Mouse (Mus musculus) cerebellum, adult 2 months (tissue): Measurements from ENCODE around the gene Caln1. TPM values are rescaled to one million over a fixed set of nuclear protein-coding genes. Genes with fewer than 3 reads are reported as not detected.

Experiments used
- DNase-seq, 2 experiments: peaks; one replicate each; pipeline ENCODE4 v3.0.0; 2021
- H3K27ac ChIP-seq: fragments of 200-500 bp; 2 replicates; pipeline ENCODE4 v1.5.1; 2012; ENCODE audit warnings: low read length, control low read depth, inconsistent platforms; ENCODE audit not compliant: insufficient read depth
- H3K27me3 ChIP-seq: fragments of 200-500 bp; 2 replicates; pipeline ENCODE4 v1.6.1; 2012; ENCODE audit warnings: inconsistent platforms, mild to moderate bottlenecking, low read length, moderate library complexity; ENCODE audit not compliant: control insufficient read depth, insufficient read depth
- H3K4me1 ChIP-seq: fragments of 200-500 bp; 2 replicates; pipeline ENCODE4 v1.6.1; 2011; ENCODE audit warnings: low read length; ENCODE audit not compliant: control insufficient read depth, insufficient read depth
- H3K4me3 ChIP-seq: fragments of 200-500 bp; replicated peaks from 2 replicates; pipeline ENCODE3; 2011; ENCODE audit warnings: mild to moderate bottlenecking, low read depth, low read length, control low read depth; ENCODE audit not compliant: insufficient read depth
- CTCF ChIP-seq: fragments of 200-500 bp; IDR thresholded peaks from 2 replicates; pipeline ENCODE4 v1.5.1; 2011; ENCODE audit warnings: low read depth, mild to moderate bottlenecking, control low read depth, low read length, moderate library complexity, borderline replicate concordance; ENCODE audit not compliant: insufficient read depth
- POLR2A ChIP-seq: fragments of 200-500 bp; IDR thresholded peaks from 2 replicates; pipeline ENCODE4 v1.6.1; 2011; ENCODE audit warnings: low read length, control low read depth, borderline replicate concordance; ENCODE audit not compliant: insufficient read depth
- WGBS: fragments of 180-500 bp; shearing (Covaris S2); methylation state at CpG from one replicate; pipeline ENCODE4 v1.1.7; 2018; 5-methylcytosine and 5-hydroxymethylcytosine counted together
- polyA plus RNA-seq: library from polyadenylated mRNA; depleted of rRNA; stranded (reverse); fragments of >200 nt; gene quantifications from 2 replicates; pipeline ENCODE4 v1.2.3, GENCODE M21; 2012

Caln1 gene
- polyA plus RNA-seq, 1 experiment: 123 TPM

GRCm38 (mm10) chr5:130563146-130563545 is 193.9 kb downstream of the Caln1 start:
- Histone ChIP-seq H3K27me3 (no peaks in the 10 kb centered on the region), H3K4me1 (no peaks in the 10 kb centered on the region), H3K4me3 (no peak overlapping the region), H3K27ac (no peak overlapping the region)
- DNase-seq: no peak
- no peak for TF ChIP-seq CTCF
- no peak for TF ChIP-seq POLR2A
- WGBS: 50% methylated on average over 3 of the region's 3 CpGs

- WGBS: 73% methylated on average over 3 of the region's 3 CpGs
- Histone ChIP-seq H3K27me3 (no peaks in the 10 kb centered on the region), H3K27ac (no peak overlapping the region), H3K4me3 (no peak overlapping the region), H3K4me1 (no peaks in the 10 kb centered on the region)
- TF ChIP-seq POLR2A: no peak
- TF ChIP-seq CTCF: no peak
- DNase-seq: no peak
Measured at GRCm38 (mm10) chr5:130566002-130566401, 196.7 kb downstream of the Caln1 start.

GRCm38 (mm10) chr5:130577581-130577980 is 208.3 kb downstream of the Caln1 start:
- no peak overlapping the region for H3K4me3 ChIP-seq
- 46% methylated on average over 2 of the region's 2 CpGs for WGBS
- H3K27ac ChIP-seq: no peak overlapping the region
- peaks cover 9% of the 10 kb centered on the region; the same call in 1 of the 2 replicates for H3K4me1 ChIP-seq
- peak; percentile 26 to 50 for DNase-seq
- no peaks in the 10 kb centered on the region for H3K27me3 ChIP-seq
- no peak for TF ChIP-seq POLR2A
- no peak for TF ChIP-seq CTCF

- Histone ChIP-seq H3K27ac (no peak overlapping the region), H3K4me3 (no peak overlapping the region), H3K27me3 (no peaks in the 10 kb centered on the region), H3K4me1 (0 out of 2 replicates have a peak, but pooled peaks cover 2% of the 10 kb centered on the region)
- TF ChIP-seq CTCF (no peak), POLR2A (no peak)
- no peak for DNase-seq
- WGBS: 90% methylated on average over 3 of the region's 3 CpGs
Measured at GRCm38 (mm10) chr5:130584042-130584441, 214.8 kb downstream of the Caln1 start.

GRCm38 (mm10) chr5:130586257-130586656 is 217.0 kb downstream of the Caln1 start:
- Histone ChIP-seq H3K4me1 (no peaks in the 10 kb centered on the region), H3K4me3 (no peak overlapping the region), H3K27me3 (no peaks in the 10 kb centered on the region), H3K27ac (no peak overlapping the region)
- 91% methylated on average over 4 of the region's 4 CpGs for WGBS
- no peak for TF ChIP-seq CTCF
- no peak for DNase-seq

- H3K27me3 ChIP-seq: no peaks in the 10 kb centered on the region
- no peak overlapping the region for H3K4me3 ChIP-seq
- 65% methylated on average over 6 of the region's 6 CpGs for WGBS
- no peak overlapping the region for H3K27ac ChIP-seq
- no peak for DNase-seq
- peaks cover 8% of the 10 kb centered on the region for H3K4me1 ChIP-seq
- TF ChIP-seq POLR2A (no peak), CTCF (no peak)
Measured at GRCm38 (mm10) chr5:130596541-130596940, 227.3 kb downstream of the Caln1 start.

GRCm38 (mm10) chr5:130613657-130614056 is 244.4 kb downstream of the Caln1 start:
- H3K4me1 ChIP-seq: peaks cover 26% of the 10 kb centered on the region
- H3K27me3 ChIP-seq: no peaks in the 10 kb centered on the region
- DNase-seq: no peak
- TF ChIP-seq POLR2A (no peak), CTCF (no peak)
- no peak overlapping the region for H3K4me3 ChIP-seq
- 95% methylated on average over 3 of the region's 3 CpGs for WGBS
- no peak overlapping the region for H3K27ac ChIP-seq

GRCm38 (mm10) chr5:130614209-130614608 is 245.0 kb downstream of the Caln1 start:
- no peak overlapping the region for H3K4me3 ChIP-seq
- peaks cover 26% of the 10 kb centered on the region for H3K4me1 ChIP-seq
- peak; percentile 66 to 83 for DNase-seq
- TF ChIP-seq POLR2A: no peak
- no peak for TF ChIP-seq CTCF
- no peaks in the 10 kb centered on the region for H3K27me3 ChIP-seq
- 28% methylated on average over 3 of the region's 3 CpGs for WGBS
- no peak overlapping the region for H3K27ac ChIP-seq

GRCm38 (mm10) chr5:130620060-130620459 is 250.8 kb downstream of the Caln1 start:
- peaks cover 24% of the 10 kb centered on the region for H3K4me1 ChIP-seq
- no peak for DNase-seq
- H3K4me3 ChIP-seq: no peak overlapping the region
- no peak for TF ChIP-seq POLR2A
- no peak for TF ChIP-seq CTCF
- H3K27me3 ChIP-seq: no peaks in the 10 kb centered on the region
- WGBS: 69% methylated on average over 7 of the region's 7 CpGs
- H3K27ac ChIP-seq: no peak overlapping the region
